Mouse (Mus musculus) monocyte, adult 5-6 weeks (primary cell): ENCODE data around the gene Clec10a. TPM values are rescaled to one million over a fixed set of nuclear protein-coding genes. Genes with fewer than 3 reads are reported as not detected.

Source experiments
- ATAC-seq: fragments of 153-309, 156-312 bp; replicated peaks from 2 replicates; pipeline ENCODE4 v1.8.0; 2017; ENCODE audit warnings: mild to moderate bottlenecking; ENCODE audit not compliant: low TSS enrichment, insufficient number of reproducible peaks, severe bottlenecking, poor library complexity, low FRiP score
- total RNA-seq: library from RNA; stranded (forward); fragments of 200-1000, 200-491, 200-594 nt; gene quantifications from 3 replicates; pipeline ENCODE4 v1.2.3, GENCODE M21; 2017

The Clec10a gene
- total RNA-seq, 1 experiment from 2014 or later, result 21.7 TPM

- no peak; the same call in 1 of the 2 replicates for ATAC-seq
Observed at GRCm38 (mm10) chr11:70212896-70213295, 56.9 kb downstream of the Clec10a start.

- no peak for ATAC-seq
Observed at GRCm38 (mm10) chr11:70213736-70214135, 57.7 kb downstream of the Clec10a start.

GRCm38 (mm10) chr11:70214191-70214855, 58.3 kb downstream of the Clec10a start:
- ATAC-seq, result no peak

GRCm38 (mm10) chr11:70214856-70215209, 58.8 kb downstream of the Clec10a start:
- no peak for ATAC-seq

- no peak for ATAC-seq
Observed at GRCm38 (mm10) chr11:70215301-70215700, 59.3 kb downstream of the Clec10a start.

GRCm38 (mm10) chr11:70216103-70216502, 60.1 kb downstream of the Clec10a start:
- no peak for ATAC-seq

- no peak for ATAC-seq
Observed at GRCm38 (mm10) chr11:70218039-70218438, 62.0 kb downstream of the Clec10a start.

GRCm38 (mm10) chr11:70218741-70219470, 62.9 kb downstream of the Clec10a start:
- ATAC-seq, result no peak

- no peak for ATAC-seq
Observed at GRCm38 (mm10) chr11:70219873-70220272, 63.9 kb downstream of the Clec10a start.

- no peak; the same call in 1 of the 2 replicates for ATAC-seq
Observed at GRCm38 (mm10) chr11:70220323-70220722, 64.3 kb downstream of the Clec10a start.

Other genes starting within 250 kb of the Clec10a start
- gene Gps2, start 242.3 kb upstream of the Clec10a start, total RNA-seq, result 85.4 to 110 TPM (median 101 TPM) in 3 replicates
- 255 to 299 TPM (median 276 TPM) in 3 replicates for gene Eif5a, start 234.2 kb upstream of the Clec10a start, total RNA-seq
- not detected in 3 replicates for gene Ybx2, start 220.4 kb upstream of the Clec10a start, total RNA-seq
- gene Slc2a4, start 208.0 kb upstream of the Clec10a start, total RNA-seq, result not detected in 3 replicates
- not detected in 3 replicates for gene Cldn7, start 191.4 kb upstream of the Clec10a start, total RNA-seq
- 19.4 to 30.8 TPM (median 23.6 TPM) in 3 replicates for gene Ctdnep1, start 175.0 kb upstream of the Clec10a start, total RNA-seq
- gene Elp5, start 173.7 kb upstream of the Clec10a start, total RNA-seq, result 29.0 to 43.7 TPM (median 33.9 TPM) in 3 replicates
- 244 to 340 TPM (median 296 TPM) in 3 replicates for gene Gabarap, start 165.1 kb upstream of the Clec10a start, total RNA-seq
- 48.7 to 74.0 TPM (median 57.5 TPM) in 3 replicates for gene Phf23, start 160.4 kb upstream of the Clec10a start, total RNA-seq
- gene Dvl2, start 155.6 kb upstream of the Clec10a start, total RNA-seq, result 18.6 to 27.1 TPM (median 19.1 TPM) in 3 replicates
- 46.9 to 64.6 TPM (median 55.3 TPM) in 3 replicates for gene Acadvl, start 140.8 kb upstream of the Clec10a start, total RNA-seq
- 3.5 to 20.2 TPM (median 6.5 TPM) in 3 replicates for gene Dlg4, start 139.3 kb upstream of the Clec10a start, total RNA-seq
- gene Asgr1, start 102.1 kb upstream of the Clec10a start, total RNA-seq, result not detected in 3 replicates
- gene Asgr2, start 63.6 kb upstream of the Clec10a start, total RNA-seq, result 2.8 TPM in 1 of 3 replicates, not detected in the others
- gene Mgl2, start 25.9 kb upstream of the Clec10a start, total RNA-seq, result 0.38 to 0.39 TPM in 2 of 3 replicates, not detected in the other
- gene Slc16a11, start 56.6 kb downstream of the Clec10a start, total RNA-seq, result not detected in 3 replicates
- gene Slc16a13, start 64.9 kb downstream of the Clec10a start, total RNA-seq, result 1.9 to 11.0 TPM (median 3.1 TPM) in 3 replicates
- gene Bcl6b, start 73.6 kb downstream of the Clec10a start, total RNA-seq, result not detected in 3 replicates
- 8.1 to 28.1 TPM (median 18.3 TPM) in 3 replicates for gene 0610010K14Rik, start 81.7 kb downstream of the Clec10a start, total RNA-seq
- gene Gm21988, start 83.6 kb downstream of the Clec10a start, total RNA-seq, result 3.3 to 5.8 TPM in 2 of 3 replicates, not detected in the other
- 17.5 to 31.1 TPM (median 23.2 TPM) in 3 replicates for gene Rnasek, start 83.6 kb downstream of the Clec10a start, total RNA-seq
- gene Alox12, start 99.2 kb downstream of the Clec10a start, total RNA-seq, result 0.85 to 26.1 TPM (median 1.6 TPM) in 3 replicates
- gene Alox12e, start 166.4 kb downstream of the Clec10a start, total RNA-seq, result 2.5 TPM in 1 of 3 replicates, not detected in the others
- 1.6 to 43.2 TPM (median 41.4 TPM) in 3 replicates for gene Alox15, start 195.8 kb downstream of the Clec10a start, total RNA-seq